Mouse (Mus musculus): ENCODE data around the gene Upk3b.

DNA sequence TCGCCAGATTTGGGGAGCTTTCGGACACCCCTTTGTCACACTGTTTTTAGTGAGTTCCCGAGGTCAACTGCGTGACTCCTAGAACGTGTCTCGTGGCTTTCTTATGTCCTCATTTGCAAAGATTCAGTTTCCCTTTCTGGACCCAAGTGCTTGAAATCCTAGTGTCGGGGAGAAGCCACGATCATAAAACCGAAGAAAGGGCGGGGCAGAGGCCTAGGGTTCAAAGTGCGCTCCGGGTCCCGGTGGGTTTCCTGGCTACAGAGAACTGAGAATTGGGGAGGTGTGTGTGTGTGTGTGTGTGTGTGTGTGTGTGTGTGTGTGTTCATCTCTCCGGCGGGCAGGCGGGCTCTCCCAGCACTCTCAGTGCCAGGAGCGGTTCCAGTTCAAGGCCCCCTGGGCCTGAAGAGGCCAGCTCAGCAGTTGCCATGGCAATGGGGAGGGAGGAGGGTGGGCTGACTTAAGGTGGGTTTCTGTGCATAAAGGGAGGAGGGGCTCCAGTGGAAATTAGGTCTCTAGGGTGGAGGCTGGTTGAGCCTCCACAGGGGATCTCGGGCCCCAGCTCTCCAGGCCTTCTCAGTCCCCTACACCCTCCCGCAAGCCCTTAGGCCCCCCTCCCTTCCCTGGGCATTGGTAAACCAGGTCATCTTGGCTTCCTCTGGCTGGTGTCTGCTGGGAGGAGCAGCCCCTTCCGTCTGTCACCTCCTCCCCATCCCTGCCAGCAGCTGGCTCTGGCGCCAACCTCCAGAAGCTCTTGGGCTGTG lies 46.8 kb downstream of the Upk3b start:
- TF ChIP-seq CTCF (IDR thresholded peaks at IDR 0.05; ENCODE audit: extremely low read depth, insufficient read length, insufficient replicate concordance, low read depth, low read length) = no peak
- no peak for TF ChIP-seq POLR2A (IDR thresholded peaks at IDR 0.05; ENCODE audit: low read depth, low read length)
